Mouse (Mus musculus) midbrain, postnatal 0 days (tissue): ENCODE data around the gene Aplp2. TPM values are rescaled to one million over a fixed set of nuclear protein-coding genes. Genes with fewer than 3 reads are reported as not detected.

Experiments
- ATAC-seq: fragments of 200-750 bp; cut with Nextera tagmentation; 2 replicates; pipeline ENCODE4 v1.8.0; 2017; ENCODE audit warnings: moderate number of reproducible peaks, mild to moderate bottlenecking, moderate TSS enrichment, moderate library complexity; ENCODE audit not compliant: low FRiP score
- DNase-seq: peaks from one replicate; pipeline ENCODE4 v3.0.0-alpha.2; 2015; ENCODE audit warnings: low spot score
- H3K27ac ChIP-seq: fragments of 300-500 bp; sonication (generic); 2 replicates; pipeline ENCODE4 v1.5.1; 2014; ENCODE audit warnings: low read depth, mild to moderate bottlenecking, low read length, mixed read lengths
- H3K27me3 ChIP-seq: fragments of 300-500 bp; sonication (generic); 2 replicates; pipeline ENCODE4 v1.6.1; 2014; ENCODE audit warnings: low read length, control low read depth, mixed read lengths; ENCODE audit not compliant: insufficient read depth
- H3K36me3 ChIP-seq: fragments of 300-500 bp; sonication (generic); 2 replicates; pipeline ENCODE4 v1.6.1; 2014; ENCODE audit warnings: low read length, control low read depth, mixed read lengths; ENCODE audit not compliant: insufficient read depth
- H3K4me1 ChIP-seq: fragments of 300-500 bp; sonication (generic); 2 replicates; pipeline ENCODE4 v1.6.1; 2014; ENCODE audit warnings: mild to moderate bottlenecking, control low read depth, antibody characterized with exemption, low read length, mixed read lengths; ENCODE audit not compliant: insufficient read depth
- H3K4me2 ChIP-seq: fragments of 300-500 bp; sonication (generic); 2 replicates; pipeline ENCODE4 v1.6.1; 2014; ENCODE audit warnings: low read depth, mild to moderate bottlenecking, low read length, mixed read lengths; ENCODE audit not compliant: poor library complexity, severe bottlenecking
- H3K4me3 ChIP-seq: fragments of 300-500 bp; sonication (generic); 2 replicates; pipeline ENCODE4 v1.5.1; 2014; ENCODE audit warnings: low read depth, mild to moderate bottlenecking, low read length, moderate library complexity
- H3K9ac ChIP-seq: fragments of 300-500 bp; sonication (generic); replicated peaks from 2 replicates; pipeline ENCODE4 v1.6.1; 2014; ENCODE audit warnings: mild to moderate bottlenecking, low read length, moderate library complexity, mixed read lengths; ENCODE audit not compliant: poor library complexity, severe bottlenecking
- H3K9me3 ChIP-seq: fragments of 300-500 bp; sonication (generic); 2 replicates; pipeline ENCODE4 v1.6.1; 2016; ENCODE audit warnings: low read length, control low read depth
- CTCF ChIP-seq: IDR thresholded peaks from 2 replicates; pipeline ENCODE4 v1.5.1; 2016; ENCODE audit warnings: antibody characterized with exemption, mild to moderate bottlenecking
- WGBS: fragments of 180-500 bp; shearing (Covaris S2); extraction: QIAGEN DNeasy Blood & Tissue Kit; methylation state at CpG from one replicate; pipeline ENCODE4 v1.1.7; 2014; 5-methylcytosine and 5-hydroxymethylcytosine counted together
- polyA plus RNA-seq: library from polyadenylated mRNA; unstranded; fragments of >200 nt; fragmentation: Nextera tagmentation; extraction: Ambion mirVana; gene quantifications from 2 replicates; pipeline ENCODE4 v1.2.1, GENCODE M21; 2015
- total RNA-seq: library from RNA; depleted of rRNA; stranded (reverse); fragments of >200 nt; gene quantifications from 2 replicates; pipeline ENCODE4 v1.2.3, GENCODE M21; 2014

The Aplp2 gene
- total and polyA plus RNA-seq, 2 experiments from 2014 or later: 379 to 406 TPM

DNA sequence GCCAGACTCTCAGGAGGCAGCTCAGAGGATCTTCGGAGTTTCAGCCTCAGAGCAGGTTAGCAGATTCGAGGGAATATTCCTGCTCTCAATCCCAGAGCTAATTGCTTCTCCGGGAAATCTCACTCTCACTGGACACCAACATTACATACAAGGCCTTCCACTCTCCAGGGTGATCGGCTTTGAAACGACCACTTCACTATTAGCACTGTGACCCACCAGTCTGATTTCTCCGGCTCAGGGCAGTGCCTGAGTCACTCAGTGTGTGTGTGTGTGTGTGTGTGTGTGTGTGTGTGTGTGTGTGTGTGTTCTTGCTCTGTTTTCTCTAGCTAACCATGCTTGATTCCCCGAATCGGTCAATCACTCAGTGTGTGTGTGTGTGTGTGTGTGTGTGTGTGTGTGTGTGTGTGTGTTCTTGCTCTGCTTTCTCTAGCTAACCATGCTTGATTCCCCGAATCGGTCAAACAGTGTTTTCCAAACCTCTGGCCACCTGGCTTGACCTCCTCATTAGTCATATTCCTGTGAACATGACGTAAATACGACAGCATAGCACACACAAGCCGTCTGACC, 89.1 kb downstream of the Aplp2 start:
- 59% methylated on average over 13 of the region's 13 CpGs for WGBS
- no peak for DNase-seq
- no peak overlapping the region for H3K27ac ChIP-seq
- no peaks in the 10 kb centered on the region for H3K4me1 ChIP-seq
- TF ChIP-seq CTCF: no peak
- H3K9me3 ChIP-seq: no peaks in the 10 kb centered on the region
- H3K27me3 ChIP-seq: no peaks in the 10 kb centered on the region
- no peak overlapping the region for H3K4me2 ChIP-seq
- H3K4me3 ChIP-seq: no peak overlapping the region
- H3K36me3 ChIP-seq: no peaks in the 10 kb centered on the region
- ATAC-seq: no peak
- no peak overlapping the region for H3K9ac ChIP-seq

DNA sequence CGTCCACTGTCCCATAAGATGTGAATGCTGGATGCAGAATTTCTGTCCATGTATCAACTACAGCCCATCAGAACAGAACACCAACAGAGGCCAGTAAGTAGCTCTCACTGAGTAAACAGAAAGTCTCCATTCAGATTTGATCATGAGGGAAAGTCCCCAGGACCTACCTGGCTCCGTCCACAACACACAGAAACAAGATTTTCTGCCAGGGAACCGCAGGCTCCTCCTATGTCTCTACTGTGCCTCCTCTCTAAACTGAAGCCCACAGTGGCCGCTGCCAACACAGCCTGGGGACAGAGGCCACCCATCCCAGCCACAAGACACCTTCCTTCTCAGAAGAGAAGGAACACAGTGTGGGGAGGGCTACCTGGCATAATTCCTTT, 91.1 kb downstream of the Aplp2 start:
- DNase-seq (no peak), ATAC-seq (no peak)
- Histone ChIP-seq H3K27me3 (no peaks in the 10 kb centered on the region), H3K36me3 (no peaks in the 10 kb centered on the region), H3K4me1 (no peaks in the 10 kb centered on the region), H3K4me2 (no peak overlapping the region), H3K4me3 (no peak overlapping the region), H3K9ac (no peak overlapping the region), H3K27ac (no peak overlapping the region), H3K9me3 (no peaks in the 10 kb centered on the region)
- WGBS: 85% methylated on average over 4 of the region's 4 CpGs
- no peak for TF ChIP-seq CTCF

DNA sequence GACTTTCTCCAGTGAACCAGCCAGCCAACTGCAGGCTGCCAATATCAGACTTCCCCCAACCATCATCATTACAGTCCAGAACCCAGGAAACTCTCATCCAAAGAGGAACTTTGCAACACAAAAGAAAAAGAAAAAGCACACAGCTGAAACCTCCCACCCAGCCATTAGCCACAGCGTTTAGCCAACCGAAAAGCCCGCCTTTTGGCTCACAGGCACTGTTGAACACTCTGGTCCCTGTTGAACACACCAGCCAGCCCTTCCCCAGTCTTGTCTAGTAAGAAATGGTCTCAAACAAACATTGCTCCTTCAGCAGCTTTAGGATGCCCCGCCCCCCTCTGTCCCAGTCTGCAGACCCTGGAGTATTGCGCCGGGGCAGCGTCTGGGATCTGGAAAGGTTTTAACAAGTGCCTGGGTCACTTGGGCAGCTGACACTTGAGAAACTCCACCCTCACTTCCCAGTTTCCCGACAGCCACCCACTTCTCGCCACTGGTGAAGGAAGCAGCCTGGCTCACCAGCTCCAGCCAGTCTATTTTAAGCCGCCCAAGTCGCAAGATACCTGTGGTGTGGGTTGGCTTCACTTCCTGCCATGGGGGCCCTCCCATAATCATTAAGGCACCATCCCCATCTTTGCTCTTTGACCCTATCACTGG, 91.6 kb downstream of the Aplp2 start:
- ATAC-seq: no peak
- Histone ChIP-seq H3K4me1 (no peaks in the 10 kb centered on the region), H3K9ac (no peak overlapping the region), H3K27ac (no peak overlapping the region), H3K27me3 (no peaks in the 10 kb centered on the region), H3K4me2 (no peak overlapping the region), H3K36me3 (no peaks in the 10 kb centered on the region), H3K9me3 (no peaks in the 10 kb centered on the region), H3K4me3 (no peak overlapping the region)
- DNase-seq: no peak
- TF ChIP-seq CTCF: no peak
- WGBS: 78% methylated on average over 11 of the region's 11 CpGs

DNA sequence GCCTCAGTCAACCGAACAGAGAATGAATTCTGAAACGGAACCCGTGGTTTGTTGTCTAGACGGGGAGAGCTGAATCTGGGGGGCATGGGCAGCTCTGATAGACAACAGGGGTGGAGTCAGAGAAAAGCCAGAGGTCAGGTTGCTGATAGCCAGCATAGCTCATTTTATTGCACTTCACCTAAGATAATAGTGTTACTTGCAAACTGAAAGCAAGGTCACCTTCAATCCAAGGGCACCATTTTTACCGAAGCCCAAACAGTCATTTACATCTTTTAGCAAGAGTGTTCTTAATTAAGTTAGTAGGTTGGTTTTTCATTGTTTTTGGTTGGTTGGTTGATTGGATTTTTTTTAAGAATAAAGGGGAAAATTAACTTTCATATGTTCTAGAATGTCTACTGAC, 92.2 kb downstream of the Aplp2 start:
- Histone ChIP-seq H3K4me3 (no peak overlapping the region), H3K9ac (no peak overlapping the region), H3K4me2 (no peak overlapping the region), H3K4me1 (no peaks in the 10 kb centered on the region), H3K27me3 (no peaks in the 10 kb centered on the region), H3K36me3 (no peaks in the 10 kb centered on the region), H3K9me3 (no peaks in the 10 kb centered on the region), H3K27ac (no peak overlapping the region)
- TF ChIP-seq CTCF: no peak
- DNase-seq (no peak), ATAC-seq (no peak)
- WGBS: 78% methylated on average over 5 of the region's 5 CpGs

DNA sequence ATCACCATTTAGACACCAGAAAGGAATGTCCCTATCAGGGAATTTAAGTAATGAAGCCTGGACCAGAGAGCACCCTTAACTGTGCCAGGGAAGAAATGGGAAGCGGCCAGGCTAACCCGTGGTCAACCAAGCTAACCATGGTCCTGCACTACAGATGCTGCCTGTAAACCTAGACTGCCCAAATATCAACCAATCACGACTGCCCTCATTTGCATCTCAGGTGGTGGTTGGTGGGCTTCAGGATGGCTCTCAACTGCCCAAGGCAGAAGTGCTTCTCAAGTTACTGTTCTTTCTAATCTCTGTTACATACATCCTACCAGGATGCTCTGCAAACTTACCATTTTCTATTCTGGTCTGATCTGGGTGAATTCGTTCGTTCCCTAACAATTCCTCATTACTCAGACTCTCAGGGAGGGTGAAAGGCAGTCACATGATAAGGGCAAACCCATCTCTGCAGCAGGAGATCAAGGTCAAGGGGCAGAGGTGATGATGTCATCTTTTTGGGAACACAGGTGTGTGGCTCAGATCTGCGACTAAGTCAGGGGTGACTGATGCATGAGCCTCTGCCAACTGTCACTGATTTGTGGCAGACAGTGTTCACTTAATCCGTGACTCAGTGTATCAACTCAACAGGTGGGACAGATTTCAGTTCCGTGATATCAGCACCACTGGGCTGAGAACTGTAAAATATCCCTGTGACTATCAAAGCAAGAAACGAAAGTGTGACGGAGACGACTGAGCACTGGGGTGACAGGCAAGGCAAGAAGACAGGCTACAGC, 92.9 kb downstream of the Aplp2 start:
- H3K9ac ChIP-seq: no peak overlapping the region
- no peak overlapping the region for H3K4me3 ChIP-seq
- H3K27ac ChIP-seq: no peak overlapping the region
- no peaks in the 10 kb centered on the region for H3K4me1 ChIP-seq
- 47% methylated on average over 11 of the region's 11 CpGs for WGBS
- DNase-seq (no peak), ATAC-seq (no peak)
- H3K27me3 ChIP-seq: no peaks in the 10 kb centered on the region
- H3K9me3 ChIP-seq: no peaks in the 10 kb centered on the region
- H3K36me3 ChIP-seq: no peaks in the 10 kb centered on the region
- no peak overlapping the region for H3K4me2 ChIP-seq
- TF ChIP-seq CTCF: no peak

DNA sequence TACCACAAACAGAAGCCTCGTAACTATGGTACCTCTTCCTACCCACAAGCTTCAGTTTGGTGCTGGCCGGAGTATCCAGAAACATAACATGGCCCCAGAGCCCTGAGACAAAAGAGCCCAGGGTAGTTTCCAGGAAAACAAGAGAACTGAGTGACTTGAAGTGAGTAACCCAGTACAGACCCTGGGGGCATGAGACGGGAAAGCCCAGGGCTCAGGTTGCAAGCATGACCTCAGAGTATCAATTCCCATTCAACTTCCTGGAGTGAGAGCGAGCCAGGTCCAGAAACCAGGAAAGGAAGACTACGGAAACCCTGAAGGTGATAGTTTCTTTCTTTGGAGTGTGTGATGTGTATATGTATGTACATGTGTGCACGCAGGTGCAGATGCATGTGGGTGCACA, 94.1 kb downstream of the Aplp2 start:
- no peak overlapping the region for H3K4me3 ChIP-seq
- DNase-seq (no peak), ATAC-seq (no peak)
- no peaks in the 10 kb centered on the region for H3K4me1 ChIP-seq
- no peaks in the 10 kb centered on the region for H3K27me3 ChIP-seq
- WGBS: 91% methylated on average over 6 of the region's 6 CpGs
- H3K4me2 ChIP-seq: no peak overlapping the region
- H3K9ac ChIP-seq: no peak overlapping the region
- no peak overlapping the region for H3K27ac ChIP-seq
- no peak for TF ChIP-seq CTCF
- no peaks in the 10 kb centered on the region for H3K36me3 ChIP-seq
- H3K9me3 ChIP-seq: no peaks in the 10 kb centered on the region
